Mouse (Mus musculus) gastrocnemius, adult 2 months (tissue): ENCODE measurements around the gene Plekhf1. TPM values are rescaled to one million over a fixed set of nuclear protein-coding genes. Genes with fewer than 3 reads are reported as not detected.

Experiments used
- DNase-seq: peaks from one replicate; pipeline ENCODE4 v3.0.0; 2022
- H3K27ac ChIP-seq: fragments of 200-600 bp; 2 replicates; pipeline ENCODE4 v1.8.1; 2022; ENCODE audit warnings: mild to moderate bottlenecking
- H3K4me3 ChIP-seq: fragments of 200-600 bp; 2 replicates; pipeline ENCODE4 v1.8.1; 2022; ENCODE audit warnings: mild to moderate bottlenecking, moderate library complexity
- CTCF ChIP-seq: fragments of 200-600 bp; IDR thresholded peaks from 2 replicates; pipeline ENCODE4 v1.8.1; 2022; ENCODE audit warnings: antibody characterized with exemption, mild to moderate bottlenecking, moderate library complexity
- intact Hi-C: fragments of 180-260 bp; cut with DNase I; formaldehyde crosslinking; loops from one replicate; pipeline ENCODE4 v1.15.1; 2025
- total RNA-seq, 2 experiments: library from RNA; stranded (reverse); gene quantifications; 2 replicates each; pipeline ENCODE4 v1.2.3; 2021

Plekhf1 gene
- total RNA-seq, 2 experiments from 2014 or later, result 6.6 to 15.0 TPM

GRCm38 (mm10) chr7:38191146-38191545, 36.7 kb downstream of the Plekhf1 start:
- intact Hi-C loops, result no loop called here
- peak; percentile 9 for DNase-seq
- Histone ChIP-seq H3K4me3 (no peak overlapping the region), H3K27ac (no peak overlapping the region)
- TF ChIP-seq CTCF, result no peak

DNA sequence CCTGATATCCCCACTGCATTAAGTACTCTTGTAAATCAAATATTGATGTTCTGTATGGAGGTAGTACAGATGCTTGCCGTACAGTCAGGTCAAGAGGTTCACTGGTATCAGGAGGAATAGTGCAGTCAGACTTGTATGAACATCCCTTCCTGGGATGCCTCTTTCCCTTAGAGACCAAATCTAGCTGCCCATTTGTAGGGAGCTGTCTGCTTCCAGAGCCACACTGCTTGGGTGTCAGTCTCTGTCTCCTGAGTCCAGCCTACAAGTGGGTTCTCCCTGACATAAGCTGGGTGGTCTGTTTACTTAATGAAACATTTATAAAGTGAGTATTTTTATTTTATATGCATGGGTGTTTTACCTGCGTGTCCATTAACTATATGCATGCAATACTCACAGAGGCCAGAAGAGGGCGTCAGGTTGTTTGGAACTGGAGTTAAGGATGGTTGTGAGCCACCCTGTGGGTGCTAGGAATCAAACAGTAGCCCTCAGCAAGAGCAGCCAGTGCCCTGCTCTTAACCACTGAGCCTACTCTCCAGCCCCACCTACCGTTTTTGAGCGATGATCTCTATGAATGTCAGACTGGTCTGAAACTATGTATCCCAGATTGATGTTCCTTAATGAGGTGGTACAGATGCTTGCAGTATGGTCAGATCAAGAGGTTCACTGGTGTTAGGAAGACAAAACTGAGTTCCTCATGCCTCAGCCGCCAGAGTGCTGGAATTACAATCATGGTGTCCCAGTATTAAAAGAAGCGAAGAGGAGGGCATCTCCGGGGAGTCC, 37.6 kb downstream of the Plekhf1 start:
- DNase-seq, result peak; percentile 1
- intact Hi-C loops, result no loop called here
- H3K27ac ChIP-seq, result no peak overlapping the region
- H3K4me3 ChIP-seq, result no peak overlapping the region
- peak; percentile 43 for TF ChIP-seq CTCF

DNA sequence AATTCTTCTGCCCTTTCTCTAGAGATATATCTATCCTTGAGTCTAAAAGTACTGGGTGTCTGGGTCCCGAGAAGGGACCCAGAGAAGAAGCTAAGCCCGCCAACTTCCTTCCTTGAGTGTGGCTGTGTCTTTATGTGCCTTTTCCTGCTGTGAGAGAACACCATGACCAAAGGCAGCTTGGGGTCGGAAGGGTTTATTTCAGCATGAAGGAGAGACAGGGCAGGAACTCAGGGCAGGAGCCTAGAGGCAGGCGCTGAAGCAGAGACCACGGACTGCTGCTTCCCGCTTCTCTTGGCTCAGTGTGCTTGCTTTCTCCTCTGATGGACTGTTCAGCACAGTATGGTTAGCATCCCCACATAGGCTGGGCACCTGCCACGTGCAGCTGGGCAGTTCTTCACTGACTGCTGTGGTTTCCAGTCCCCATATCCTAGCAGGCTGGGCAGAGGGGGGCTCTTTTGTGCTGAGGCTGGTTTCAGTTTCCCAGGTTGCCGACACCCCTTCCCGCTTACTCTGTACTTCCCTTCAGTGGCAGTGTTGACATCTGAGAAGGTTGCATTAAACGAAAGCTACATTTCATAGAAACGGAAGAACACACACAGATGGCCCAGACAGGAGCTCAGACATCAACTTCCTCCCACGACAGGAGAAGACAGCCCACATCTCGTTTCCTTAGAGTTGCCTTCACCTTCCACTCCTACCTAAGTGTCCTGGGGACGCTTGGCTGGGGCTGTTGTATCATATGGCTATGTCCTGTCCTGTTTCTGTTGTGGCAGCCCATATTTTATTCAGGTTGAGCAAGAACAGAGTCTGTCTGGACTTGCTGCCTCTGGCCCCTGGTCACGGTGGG, 38.5 kb downstream of the Plekhf1 start:
- Histone ChIP-seq H3K27ac (no peak overlapping the region), H3K4me3 (no peak overlapping the region)
- peak; percentile 6 for DNase-seq
- intact Hi-C loops, result no loop called here
- no peak for TF ChIP-seq CTCF

- no peak for TF ChIP-seq CTCF
- Histone ChIP-seq H3K4me3 (no peak overlapping the region), H3K27ac (no peak overlapping the region)
- DNase-seq, result peak; percentile 15
- intact Hi-C loops, result no loop called here
Observed at GRCm38 (mm10) chr7:38188281-38189075, 39.3 kb downstream of the Plekhf1 start.

GRCm38 (mm10) chr7:38187796-38188195, 40.0 kb downstream of the Plekhf1 start:
- Histone ChIP-seq H3K27ac (no peak overlapping the region), H3K4me3 (no peak overlapping the region)
- no peak for TF ChIP-seq CTCF
- DNase-seq, result peak; percentile 5
- intact Hi-C loops, result no loop called here

GRCm38 (mm10) chr7:38186861-38187260, 41.0 kb downstream of the Plekhf1 start:
- TF ChIP-seq CTCF, result no peak
- intact Hi-C loops, result no loop called here
- DNase-seq, result peak; percentile 6
- H3K27ac ChIP-seq, result no peak overlapping the region
- H3K4me3 ChIP-seq, result no peak overlapping the region

- DNase-seq, result peak; percentile 8
Observed at GRCm38 (mm10) chr7:38184786-38185185, 43.0 kb downstream of the Plekhf1 start.

DNA sequence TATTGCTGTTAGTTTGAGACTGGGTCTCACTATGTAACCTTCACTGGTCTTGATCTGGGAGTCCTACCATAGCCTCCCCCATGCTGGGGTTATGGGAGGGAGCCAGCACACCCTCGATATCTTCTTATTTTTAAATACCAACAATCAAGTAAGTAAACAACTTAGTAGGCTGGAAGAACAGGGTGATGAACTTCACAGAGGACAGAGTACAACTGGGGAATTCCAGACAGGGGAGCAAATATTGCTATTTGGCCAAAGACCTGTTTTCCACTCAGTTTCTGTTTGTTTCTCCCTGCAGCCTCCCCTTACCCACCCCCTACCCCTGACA, 43.4 kb downstream of the Plekhf1 start:
- intact Hi-C loops, result no loop called here
- peak overlapping the region; percentile 90 for H3K27ac ChIP-seq
- DNase-seq, result no peak
- peak overlapping the region; percentile 93 for H3K4me3 ChIP-seq
- TF ChIP-seq CTCF, result no peak

More at GRCm38 (mm10) chr7:38184786-38185185, 43.0 kb downstream of the Plekhf1 start:
- TF ChIP-seq CTCF, result no peak
- 0 out of 2 replicates have a peak overlapping the region, but pooled peaks have one; percentile 90 for H3K27ac ChIP-seq
- intact Hi-C loops, result no loop called here
- H3K4me3 ChIP-seq, result peak overlapping the region; percentile 93; the same call in 1 of the 2 replicates

DNA sequence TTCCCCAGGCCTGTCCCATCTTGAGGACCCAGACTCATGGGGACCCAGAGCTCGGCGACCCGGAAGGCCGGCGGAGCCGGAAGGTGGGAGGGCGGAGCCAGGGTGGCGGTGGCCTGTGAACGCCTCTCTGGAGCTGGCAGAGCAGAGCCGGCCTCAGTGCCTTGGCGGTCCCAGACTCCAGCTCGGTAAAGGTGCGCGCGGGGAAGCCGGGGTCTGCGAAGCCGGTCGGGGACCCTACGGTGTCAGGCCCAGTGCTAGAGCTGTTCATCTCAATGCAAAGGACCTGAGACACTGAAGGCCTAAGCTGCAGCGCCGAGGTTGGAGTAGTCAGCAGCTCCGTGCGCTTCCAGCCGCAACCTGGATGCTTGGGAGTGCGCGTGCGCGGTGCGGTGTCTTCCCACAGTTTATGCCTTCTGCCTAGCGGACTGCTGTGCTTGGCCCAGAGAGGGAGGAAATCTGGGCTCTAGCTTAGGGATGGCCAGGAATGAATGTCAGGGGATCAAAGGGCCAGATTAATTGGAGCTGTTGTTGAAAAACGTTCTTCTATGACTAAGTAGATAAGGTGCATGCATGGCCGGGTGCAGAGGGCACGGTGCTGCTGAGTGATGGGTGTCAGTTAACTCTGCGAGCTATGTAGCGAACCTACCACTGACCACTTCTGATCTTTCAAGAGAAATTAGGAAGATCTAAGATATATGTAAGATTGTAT, 44.0 kb downstream of the Plekhf1 start:
- Histone ChIP-seq H3K4me3 (peak overlapping the region; percentile 93), H3K27ac (peak overlapping the region; percentile 90)
- DNase-seq, result peak; percentile 91
- no peak; the same call in 1 of the 2 replicates for TF ChIP-seq CTCF
- intact Hi-C loops, result loop anchor here (1.0 kb wide), 1 partner anchor 83 kb away; no protein-coding TSS in a partner anchor

DNA sequence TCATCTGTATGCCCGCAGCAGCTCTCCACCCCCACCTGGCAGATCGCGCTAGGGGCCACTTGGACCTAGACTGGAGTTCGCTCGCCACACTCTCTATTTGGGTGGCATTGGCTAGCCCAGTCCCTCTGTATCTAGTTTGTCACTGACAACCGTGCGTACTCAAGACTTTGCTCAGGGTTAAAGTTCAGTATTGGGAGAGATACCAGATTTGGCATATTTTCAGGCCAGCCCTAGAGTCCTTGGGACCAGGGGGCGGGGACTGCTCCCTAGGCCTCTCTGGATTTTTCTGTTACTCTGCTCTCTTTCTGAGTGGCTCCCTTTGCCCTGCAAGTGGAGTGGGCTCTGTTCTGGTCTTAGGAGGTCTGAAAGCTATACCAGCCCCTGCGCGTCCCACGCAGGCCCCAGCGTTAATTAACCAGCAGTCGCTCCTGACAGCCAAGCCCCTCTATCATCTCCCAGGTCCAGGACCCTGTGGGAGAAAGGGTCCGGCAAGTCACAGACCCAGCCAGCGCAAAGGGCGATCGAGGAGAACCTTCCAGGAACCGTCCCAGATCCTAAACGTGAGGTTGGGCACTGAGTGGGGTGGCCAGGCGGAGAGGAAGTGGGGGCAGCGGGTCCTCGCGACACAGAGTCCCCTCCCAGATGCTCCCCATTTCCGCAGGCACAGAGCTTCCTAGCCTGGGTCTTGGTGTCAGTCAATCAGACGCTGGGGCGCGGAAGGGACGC, 44.7 kb downstream of the Plekhf1 start, which contains the start of gene 1600014C10Rik:
TSS of gene 1600014C10Rik (plus strand) at position 256 of the 726 bp plus-strand sequence.
- Histone ChIP-seq H3K27ac (peak within 1 kb of the TSS; percentile 90), H3K4me3 (peak within 1 kb of the TSS; percentile 93)
- peak; percentile 68 for DNase-seq
- intact Hi-C loops, result loop anchor here (1.0 kb wide), 2 partner anchors 18 to 84 kb away; no protein-coding TSS in a partner anchor
- TF ChIP-seq CTCF, result no peak

GRCm38 (mm10) chr7:38182596-38182961, 45.2 kb downstream of the Plekhf1 start:
- TF ChIP-seq CTCF, result peak; percentile 98
- peak overlapping the region; percentile 93 for H3K4me3 ChIP-seq
- H3K27ac ChIP-seq, result peak overlapping the region; percentile 90
- DNase-seq, result peak; percentile 89
- intact Hi-C loops, result loop anchor here (1.0 kb wide), 1 partner anchor 19 kb away; no protein-coding TSS in a partner anchor
